ENCODE assay signal across 1 mouse cellular context in genomic region chr7:125786105-125786504, GRCm38 (mm10).
TF ChIP-seq lines count a peak whose summit lies in the region.

No protein-coding gene starts in this region.

TF ChIP-seq in myocyte, 11 proteins besides CTCF, POLR2A, EP300 and RAD21 (continued from another document):
- no peak for TF ChIP-seq REST (IDR thresholded peaks at IDR 0.05; ENCODE audit: insufficient read depth, insufficient read length)
- no peak for TF ChIP-seq MYOG (IDR thresholded peaks at IDR 0.05; ENCODE audit: control insufficient read depth in 1 of 3, insufficient read depth in 1 of 3, insufficient read length in 2 of 3, low read depth in 2 of 3)
- no peak for TF ChIP-seq MYOD1 (IDR thresholded peaks at IDR 0.05; ENCODE audit: control insufficient read depth in 1 of 3, insufficient read length in 2 of 3, low read depth in 2 of 3)
